Mouse (Mus musculus) spleen, adult 2 months (tissue): Measurements from ENCODE around the gene Nudt19.

Experiments
- CTCF ChIP-seq: fragments of 200-500 bp; IDR thresholded peaks from 2 replicates; pipeline ENCODE4 v1.5.1; 2011; ENCODE audit warnings: mild to moderate bottlenecking, inconsistent platforms; ENCODE audit not compliant: insufficient read depth, insufficient read length, insufficient replicate concordance; ENCODE audit errors: extremely low read depth
- POLR2A ChIP-seq: fragments of 200-500 bp; IDR thresholded peaks from 2 replicates; pipeline ENCODE4 v1.6.1; 2011; ENCODE audit warnings: low read depth, low read length, inconsistent platforms

- TF ChIP-seq POLR2A (no peak), CTCF (no peak)
Measured at GRCm38 (mm10) chr7:35586906-35587445, 30.9 kb upstream of the Nudt19 start.
